Mouse (Mus musculus) ovary, postnatal 10 days (tissue): ENCODE results near the gene Hsdl2.
"Not testable (repeated sequence)": the region's sequence is repeated elsewhere in the genome, so short reads cannot be mapped to it uniquely, and the experiment has no call there.

Source experiments
- DNase-seq: peaks from one replicate; pipeline ENCODE4 v3.0.0; 2022; ENCODE audit warnings: low spot score

The Hsdl2 gene

DNA sequence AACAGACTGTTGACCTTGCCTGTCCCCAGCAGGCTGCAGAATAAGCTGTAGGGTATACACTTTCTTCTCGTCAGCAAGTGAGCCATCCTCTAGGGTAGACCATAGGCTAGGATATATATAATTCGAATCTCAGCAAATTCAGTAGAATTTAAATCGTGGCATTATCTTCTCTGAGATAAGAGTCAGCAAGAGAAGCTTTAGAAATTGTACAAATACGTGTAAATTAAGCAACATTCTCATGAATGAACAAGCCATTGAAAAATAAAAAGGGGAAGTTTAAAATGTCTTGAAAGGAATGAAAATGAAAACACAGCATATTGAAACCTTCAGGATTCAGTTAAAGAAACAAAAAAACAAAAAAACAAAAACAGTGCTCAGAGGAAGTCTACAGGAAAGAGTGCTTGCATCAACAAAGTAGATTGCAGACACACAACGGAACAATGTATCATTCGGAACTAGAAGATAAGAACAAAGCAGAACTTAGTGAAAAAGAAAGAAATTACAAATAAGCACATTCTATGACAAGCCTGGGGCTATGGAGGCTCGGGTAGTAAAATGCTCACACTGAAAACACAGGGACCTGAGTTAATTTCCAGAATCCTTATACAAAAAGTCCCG, 15.7 kb upstream of the Hsdl2 start:
- no peak for DNase-seq

GRCm38 (mm10) chr4:59567576-59568260, 13.6 kb upstream of the Hsdl2 start:
- DNase-seq: no peak

- DNase-seq: no peak
Observed at GRCm38 (mm10) chr4:59569538-59569937, 11.8 kb upstream of the Hsdl2 start.

DNA sequence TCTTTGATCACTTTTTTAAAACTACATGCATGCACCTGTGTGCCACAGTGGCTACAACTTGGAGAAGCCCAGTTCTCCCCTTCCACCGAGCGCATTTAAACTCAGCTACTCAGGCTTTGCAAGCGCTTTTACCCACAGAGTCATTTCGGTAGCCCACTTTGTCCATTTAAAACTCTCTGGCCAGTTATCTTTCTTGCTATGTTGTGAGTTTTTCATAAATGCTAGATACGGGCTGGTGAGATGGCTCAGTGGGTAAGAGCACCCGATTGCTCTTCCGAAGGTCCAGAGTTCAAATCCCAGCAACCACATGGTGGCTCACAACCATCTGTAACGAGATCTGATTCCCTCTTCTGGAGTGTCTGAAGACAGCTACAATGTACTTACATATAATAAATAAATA, 10.8 kb upstream of the Hsdl2 start:
- DNase-seq: not testable (repeated sequence)

GRCm38 (mm10) chr4:59572521-59573118, 8.7 kb upstream of the Hsdl2 start:
- no peak for DNase-seq

- DNase-seq: no peak
Observed at GRCm38 (mm10) chr4:59575184-59575958, 6.0 kb upstream of the Hsdl2 start.

DNA sequence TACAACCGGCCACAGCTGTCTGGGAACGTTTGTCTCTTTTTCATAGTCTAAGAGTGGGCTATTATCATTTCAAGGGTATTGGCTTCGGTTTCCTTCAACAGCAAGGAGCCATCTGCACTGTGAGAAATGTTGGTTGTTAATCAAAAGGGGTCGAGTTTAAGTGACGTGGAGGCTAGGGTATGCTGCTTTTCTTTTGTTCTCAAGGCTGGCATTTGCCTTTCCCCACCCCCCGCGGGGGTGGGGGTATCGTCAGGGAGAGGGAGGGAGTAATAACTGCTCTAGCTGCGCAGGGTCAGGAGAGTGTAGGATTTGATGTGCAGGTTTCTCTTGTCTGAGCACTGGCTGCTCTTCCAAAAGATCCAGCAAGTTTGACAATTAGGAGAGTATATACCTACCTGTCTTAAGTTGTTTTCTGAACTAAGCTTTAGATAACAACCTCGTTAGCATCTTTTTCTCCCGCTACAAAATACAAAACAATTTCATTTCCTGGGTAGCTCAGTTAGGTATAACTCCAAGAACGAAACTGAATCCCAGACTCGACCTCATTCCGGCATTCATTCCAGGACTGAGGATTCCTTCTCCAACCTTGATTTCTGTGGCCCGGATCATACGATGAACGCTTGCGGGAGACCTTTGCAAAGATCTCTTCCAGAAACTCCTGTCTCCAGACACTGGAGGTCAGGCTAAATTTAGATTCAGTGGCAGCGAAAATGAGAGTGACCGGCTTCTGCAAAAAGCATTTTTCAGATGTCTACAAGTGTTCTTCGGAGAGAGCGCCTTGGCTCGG, 675 bp upstream of the Hsdl2 start:
- DNase-seq: no peak

DNA sequence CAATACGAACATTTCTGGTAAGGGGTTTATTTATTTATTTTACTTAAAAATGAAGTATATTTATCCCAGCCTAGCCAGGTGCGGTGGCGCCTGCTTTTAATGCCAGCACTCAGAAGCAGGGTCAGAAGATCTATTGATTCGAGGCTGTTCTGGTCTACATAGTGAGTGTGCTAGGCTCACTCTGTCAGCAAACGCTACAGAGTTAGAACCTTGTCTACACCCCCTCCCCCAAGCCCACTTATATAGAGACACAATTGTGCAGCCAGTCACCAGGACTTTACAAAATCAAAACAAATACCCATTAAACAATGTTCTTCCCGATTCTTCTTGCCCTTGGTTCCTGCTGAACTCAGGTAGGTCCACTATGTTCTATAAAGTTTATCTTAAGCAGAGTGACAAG, 823 bp downstream of the Hsdl2 start:
- no peak for DNase-seq

DNA sequence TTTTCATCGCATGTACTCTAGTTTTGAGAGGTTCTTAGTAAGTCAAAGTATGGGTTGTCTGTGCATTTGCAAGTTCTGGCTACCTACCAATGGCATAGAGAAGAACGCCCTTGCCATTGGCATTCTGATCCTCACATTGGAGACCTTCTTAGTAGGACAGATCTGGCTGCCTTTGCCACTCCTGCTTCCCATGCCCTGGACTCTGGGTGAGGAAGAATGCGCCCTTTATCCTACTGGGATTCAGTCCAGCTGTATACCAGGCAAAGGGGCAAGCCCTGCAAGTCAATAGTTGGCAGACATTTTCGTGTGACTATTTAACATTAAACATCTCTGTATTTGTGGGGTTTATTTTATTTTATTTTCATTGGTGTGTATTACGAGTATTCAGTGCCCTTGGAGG, 3.7 kb downstream of the Hsdl2 start:
- no peak for DNase-seq

GRCm38 (mm10) chr4:59587215-59587871, 6.0 kb downstream of the Hsdl2 start:
- DNase-seq: no peak

GRCm38 (mm10) chr4:59587872-59588226, 6.5 kb downstream of the Hsdl2 start:
- DNase-seq: no peak

DNA sequence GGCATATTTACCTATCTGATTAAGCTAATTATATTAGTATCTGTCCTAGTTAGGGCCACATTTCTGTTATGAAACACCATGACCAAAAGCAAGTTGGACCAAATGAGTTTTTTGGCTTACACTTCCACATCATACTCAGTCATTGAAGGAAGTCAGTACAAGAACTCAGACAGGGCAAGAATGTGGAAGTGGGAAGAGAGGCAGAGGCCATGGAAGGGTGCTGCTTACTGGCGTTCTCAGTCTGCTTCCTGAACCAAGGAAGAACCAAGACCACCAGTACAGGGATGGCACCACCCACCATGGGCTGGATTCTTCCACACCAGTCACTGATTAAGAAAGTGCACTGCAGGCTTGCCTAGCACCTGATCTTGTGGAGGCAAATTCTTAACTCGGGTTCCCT, 13.3 kb downstream of the Hsdl2 start:
- no peak for DNase-seq

DNA sequence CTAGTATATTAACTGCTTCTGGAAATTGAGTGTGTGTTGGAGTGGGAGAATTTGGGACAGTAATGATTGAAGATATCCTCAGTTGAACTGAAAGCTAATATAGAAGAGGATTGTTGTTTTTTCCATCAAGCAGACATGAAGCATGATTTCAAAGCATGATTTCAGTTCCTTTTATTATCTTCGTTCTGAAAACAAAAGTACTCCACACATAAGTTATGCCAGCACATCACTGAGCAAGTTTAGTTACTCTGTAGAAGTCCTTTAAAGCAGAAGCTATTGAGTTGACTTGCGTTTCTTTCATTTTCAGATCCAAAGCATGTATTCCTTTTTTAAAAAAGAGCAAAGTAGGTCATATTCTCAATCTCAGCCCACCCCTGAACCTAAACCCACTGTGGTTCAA, 15.2 kb downstream of the Hsdl2 start:
- no peak for DNase-seq

DNA sequence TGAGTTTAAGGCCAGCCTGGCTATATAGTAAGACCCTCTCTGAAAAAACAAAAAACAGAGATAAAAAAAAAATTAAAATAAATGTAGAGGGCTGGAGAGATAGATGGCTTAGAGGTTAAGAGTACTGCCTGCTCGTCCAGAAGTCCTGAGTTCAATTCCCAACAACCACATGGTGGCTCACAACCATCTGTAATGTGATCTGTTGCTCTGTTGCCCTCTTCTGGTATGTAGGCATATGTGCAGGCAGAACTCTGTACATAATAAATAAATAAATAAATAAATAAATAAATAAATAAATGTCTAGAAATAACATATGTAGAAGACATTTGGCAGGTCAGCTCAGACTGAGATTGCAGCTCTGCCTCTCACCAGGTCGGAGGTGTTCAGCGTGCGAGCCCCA, 21.3 kb downstream of the Hsdl2 start:
- no peak for DNase-seq

DNA sequence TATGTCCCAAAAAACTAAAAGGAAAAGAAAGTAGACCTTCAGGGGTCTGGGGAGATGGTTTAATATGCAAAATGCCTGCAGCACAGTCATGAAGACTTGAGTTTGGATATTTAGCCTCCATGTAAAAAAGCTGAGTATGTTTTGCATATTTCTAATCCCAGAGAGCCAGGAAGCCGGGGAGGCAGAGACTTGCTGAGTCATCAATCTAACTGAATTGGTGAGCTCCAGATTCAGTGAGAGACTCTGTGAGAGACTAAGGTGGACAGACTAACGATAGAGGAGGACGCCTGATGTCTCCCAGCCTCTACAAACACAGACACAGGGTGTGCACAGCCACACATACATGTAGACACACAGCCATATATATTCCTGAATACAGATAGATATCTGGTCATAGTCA, 23.5 kb downstream of the Hsdl2 start:
- no peak for DNase-seq

- no peak for DNase-seq
Observed at GRCm38 (mm10) chr4:59605501-59605900, 24.1 kb downstream of the Hsdl2 start.

- no peak for DNase-seq
Observed at GRCm38 (mm10) chr4:59610411-59610810, 29.0 kb downstream of the Hsdl2 start.

DNA sequence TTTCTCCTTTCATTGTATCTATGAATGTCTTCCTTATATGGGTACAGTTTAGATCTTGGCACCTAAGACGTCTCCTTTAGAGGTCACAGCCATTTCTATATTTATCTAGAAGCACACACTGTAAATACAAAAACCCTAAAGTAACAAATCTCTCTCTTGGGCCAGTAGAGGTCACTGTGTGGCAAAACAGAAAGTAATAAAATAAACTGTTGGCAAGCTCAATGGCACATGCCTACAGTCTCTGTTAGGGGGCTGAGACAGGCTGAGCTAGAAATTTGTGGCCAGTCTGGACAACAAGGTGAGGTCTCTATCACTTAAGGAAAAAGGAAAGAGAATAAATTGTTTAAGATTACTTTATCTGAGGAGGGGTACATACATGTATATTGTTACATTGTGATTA, 33.6 kb downstream of the Hsdl2 start:
- DNase-seq: no peak

DNA sequence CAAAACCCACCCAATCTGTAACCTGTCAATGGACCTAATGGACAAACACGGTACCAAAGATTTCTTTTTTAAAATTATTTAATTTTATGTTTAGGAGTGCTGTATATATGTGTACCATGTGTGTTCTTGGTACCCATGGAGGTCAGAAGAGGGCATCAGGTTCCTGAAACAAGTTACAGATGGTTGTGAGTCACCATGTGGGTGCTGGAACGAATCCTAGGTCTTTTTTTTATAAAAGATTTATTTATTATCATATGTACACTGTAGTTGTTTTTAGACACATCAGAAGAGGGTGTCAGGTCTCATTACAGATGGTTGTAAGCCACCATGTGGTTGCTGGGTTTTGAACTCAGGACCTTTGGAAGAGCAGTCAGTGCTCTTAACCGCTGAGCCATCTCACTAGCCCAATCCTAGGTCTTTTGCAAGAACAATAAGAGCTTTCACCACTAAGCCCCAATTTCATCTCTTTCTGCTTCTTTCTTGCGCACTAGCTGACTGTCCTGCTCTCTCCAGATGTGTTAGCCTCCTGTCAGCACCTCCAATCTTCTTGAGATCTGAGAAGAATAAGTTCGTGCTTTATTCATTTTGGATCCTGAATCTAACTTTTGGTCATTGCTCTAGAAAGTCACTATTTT, 38.4 kb downstream of the Hsdl2 start:
- no peak for DNase-seq

DNA sequence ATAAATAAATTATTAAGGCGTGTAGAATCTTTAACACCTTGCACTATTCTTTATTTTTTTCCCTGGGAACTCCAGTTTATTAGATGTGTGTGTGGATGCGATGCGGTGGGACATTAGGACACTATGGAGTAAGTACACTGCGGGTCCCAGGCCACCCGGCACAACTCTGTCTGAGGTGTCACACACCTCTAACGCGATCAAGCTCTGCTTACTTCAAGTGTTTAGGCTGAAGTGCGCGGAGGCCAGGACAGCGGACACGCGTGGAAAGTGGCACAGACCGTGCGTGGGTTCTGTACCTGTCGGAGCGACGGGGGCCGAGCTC, 44.3 kb downstream of the Hsdl2 start:
- DNase-seq: no peak
